Mouse (Mus musculus) embryonic fibroblast, embryonic 13.5 days (primary cell): ENCODE measurements around the gene Kdelr1.

Experiments
- CTCF ChIP-seq: IDR thresholded peaks from 2 replicates; pipeline ENCODE4 v1.5.1; 2011; ENCODE audit warnings: mild to moderate bottlenecking, control low read depth, low read length, moderate library complexity, borderline replicate concordance; ENCODE audit not compliant: insufficient read depth
- POLR2A ChIP-seq: IDR thresholded peaks from 2 replicates; pipeline ENCODE4 v1.6.1; 2011; ENCODE audit warnings: low read depth, mild to moderate bottlenecking, control low read depth, low read length, moderate library complexity

- TF ChIP-seq CTCF: no peak
- peak; percentile 62 for TF ChIP-seq POLR2A
Observed at GRCm38 (mm10) chr7:45830427-45831127, 42.0 kb upstream of the Kdelr1 start, which contains the start of gene Grwd1.
